Mouse (Mus musculus) heart, postnatal 0 days (tissue): ENCODE data around the gene Myh10.

Source experiments
- CTCF ChIP-seq: IDR thresholded peaks from 2 replicates; pipeline ENCODE4 v1.5.1; 2016; ENCODE audit warnings: antibody characterized with exemption, control low read depth, low read depth
- EP300 ChIP-seq: IDR thresholded peaks from 2 replicates; pipeline ENCODE4 v1.6.1; 2016; ENCODE audit warnings: antibody characterized with exemption, low read depth

DNA sequence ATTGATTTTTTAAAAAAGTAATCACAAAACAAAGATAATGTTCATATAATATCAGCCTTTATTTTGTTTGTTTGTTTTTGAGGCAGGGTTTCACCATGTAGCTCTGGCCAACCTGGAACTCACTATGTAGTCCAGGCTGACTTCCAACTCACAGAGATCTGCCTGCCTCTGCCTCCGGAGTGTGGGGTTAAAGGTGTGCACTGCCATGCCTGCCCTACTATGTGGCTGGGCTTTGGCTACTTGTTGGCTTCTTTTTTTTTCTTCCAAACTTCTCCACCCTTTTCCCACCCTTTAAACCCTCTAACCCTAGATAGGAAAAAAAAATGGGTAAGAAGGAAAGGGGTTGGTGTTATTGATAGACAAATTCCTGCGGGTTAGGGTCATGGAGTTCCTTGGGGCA lies 13.5 kb downstream of the Myh10 start:
- TF ChIP-seq CTCF, result no peak
- no peak for TF ChIP-seq EP300
